Mouse (Mus musculus): ENCODE measurements around the gene Olfr1373.

- TF ChIP-seq CTCF (IDR thresholded peaks at IDR 0.05; ENCODE audit: low read depth, low read length) (no peak), POLR2A (IDR thresholded peaks at IDR 0.05; ENCODE audit: insufficient read depth, low read length) (no peak), EP300 (IDR thresholded peaks at IDR 0.05; ENCODE audit: insufficient read depth, low read depth, low read length) (no peak)
Observed at GRCm38 (mm10) chr11:52106438-52106837, 38.9 kb downstream of the Olfr1373 start.

Data from ES-Bruce4 (cell line).